Mouse (Mus musculus): Measurements from ENCODE around the gene Vmn2r73.
"Not testable (repeated sequence)": the region's sequence is repeated elsewhere in the genome, so short reads cannot be mapped to it uniquely, and the experiment has no call there.

Vmn2r73 gene

GRCm38 (mm10) chr7:85876166-85876565, at the start of gene Vmn2r73:
Vmn2r73 (minus strand) TSS chr7:85876266.
- DNase-seq: no peak

- no peak for DNase-seq
Measured at GRCm38 (mm10) chr7:85840090-85840948, 35.7 kb downstream of the Vmn2r73 start.

- not testable (repeated sequence) for DNase-seq
Measured at GRCm38 (mm10) chr7:85818092-85818491, 58.0 kb downstream of the Vmn2r73 start.
